Mouse (Mus musculus): Measurements from ENCODE around the gene Ndufa11.
A peak's percentile ranks its signal among the peaks of the same experiment; 100 is the strongest.

The Ndufa11 gene

DNA sequence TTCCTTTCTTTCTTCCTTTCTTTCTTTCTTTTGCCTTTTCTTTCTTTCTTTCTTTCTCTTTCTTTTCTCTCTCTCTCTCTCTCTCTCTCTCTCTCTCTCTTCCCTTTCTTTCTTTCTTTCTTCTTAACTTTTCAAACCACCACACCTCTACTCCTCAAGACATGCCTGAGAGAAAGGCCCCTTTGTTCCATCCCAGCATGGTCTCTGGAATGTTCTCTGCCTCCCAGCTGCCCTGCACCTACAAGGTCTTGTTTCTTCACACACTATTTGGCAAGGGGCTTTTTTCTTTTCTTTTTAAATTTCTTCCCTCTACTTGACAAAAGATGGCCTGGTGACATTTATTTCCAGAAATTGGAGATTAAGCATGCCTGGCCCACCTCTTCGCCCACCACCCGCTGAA is 12.1 kb downstream of the Ndufa11 start:
- Histone ChIP-seq H3K36me3 (ENCODE audit: control insufficient read depth, insufficient read depth, low read length, poor library complexity, severe bottlenecking) (no peaks in the 10 kb centered on the region), H3K27me3 (ENCODE audit: control insufficient read depth, insufficient read depth, low read length, poor library complexity, severe bottlenecking) (no peaks in the 10 kb centered on the region)
- no peak for DNase-seq (ENCODE audit: low read depth, low spot score)

DNA sequence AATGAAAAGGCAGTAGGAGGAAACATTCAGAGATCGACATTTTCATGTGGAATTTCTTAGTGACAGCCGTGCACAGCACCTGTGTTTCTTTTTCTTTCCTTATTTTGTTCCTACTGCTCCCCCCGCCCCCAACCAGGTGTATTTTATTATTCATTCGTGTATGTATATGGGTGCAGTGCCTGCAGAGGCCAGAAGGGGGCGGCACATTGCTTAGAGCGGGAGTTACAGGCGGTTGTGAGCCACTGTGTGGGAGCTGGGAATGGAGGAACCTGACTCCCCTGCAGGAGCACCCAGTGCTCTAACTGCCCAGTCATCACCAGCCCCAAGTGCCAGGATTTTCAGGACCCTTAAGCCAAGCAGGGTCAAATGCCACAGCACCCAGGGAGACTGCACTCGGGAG is 19.0 kb downstream of the Ndufa11 start:
- Histone ChIP-seq H3K36me3 (ENCODE audit: control insufficient read depth, insufficient read depth, low read length, poor library complexity, severe bottlenecking) (no peaks in the 10 kb centered on the region), H3K27me3 (ENCODE audit: control insufficient read depth, insufficient read depth, low read length, poor library complexity, severe bottlenecking) (no peaks in the 10 kb centered on the region)
- DNase-seq (ENCODE audit: low read depth, low spot score), result peak; percentile 38

DNA sequence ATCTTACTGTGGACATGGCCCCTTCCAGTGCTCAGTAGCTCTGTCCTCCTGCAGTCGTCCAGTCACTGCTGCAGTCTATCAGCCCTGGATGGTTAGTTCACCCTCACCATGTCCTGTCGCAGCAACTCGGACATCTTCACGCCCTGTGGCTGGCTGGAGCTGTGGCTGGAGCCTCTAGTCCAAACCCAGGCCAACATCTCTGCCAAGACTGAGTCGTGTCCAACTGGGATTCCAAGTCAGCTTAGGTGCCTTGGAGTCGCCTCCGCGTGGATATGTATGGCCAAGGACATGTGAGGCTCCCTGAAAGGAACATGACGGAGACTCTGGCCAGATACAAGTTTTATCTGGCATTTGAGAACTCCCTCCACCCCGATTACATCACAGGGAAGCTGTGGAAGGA is 20.7 kb downstream of the Ndufa11 start:
- H3K36me3 ChIP-seq (ENCODE audit: control insufficient read depth, insufficient read depth, low read length, poor library complexity, severe bottlenecking), result no peaks in the 10 kb centered on the region
- no peaks in the 10 kb centered on the region for H3K27me3 ChIP-seq (ENCODE audit: control insufficient read depth, insufficient read depth, low read length, poor library complexity, severe bottlenecking)
- no peak for DNase-seq (ENCODE audit: low read depth, low spot score)

DNA sequence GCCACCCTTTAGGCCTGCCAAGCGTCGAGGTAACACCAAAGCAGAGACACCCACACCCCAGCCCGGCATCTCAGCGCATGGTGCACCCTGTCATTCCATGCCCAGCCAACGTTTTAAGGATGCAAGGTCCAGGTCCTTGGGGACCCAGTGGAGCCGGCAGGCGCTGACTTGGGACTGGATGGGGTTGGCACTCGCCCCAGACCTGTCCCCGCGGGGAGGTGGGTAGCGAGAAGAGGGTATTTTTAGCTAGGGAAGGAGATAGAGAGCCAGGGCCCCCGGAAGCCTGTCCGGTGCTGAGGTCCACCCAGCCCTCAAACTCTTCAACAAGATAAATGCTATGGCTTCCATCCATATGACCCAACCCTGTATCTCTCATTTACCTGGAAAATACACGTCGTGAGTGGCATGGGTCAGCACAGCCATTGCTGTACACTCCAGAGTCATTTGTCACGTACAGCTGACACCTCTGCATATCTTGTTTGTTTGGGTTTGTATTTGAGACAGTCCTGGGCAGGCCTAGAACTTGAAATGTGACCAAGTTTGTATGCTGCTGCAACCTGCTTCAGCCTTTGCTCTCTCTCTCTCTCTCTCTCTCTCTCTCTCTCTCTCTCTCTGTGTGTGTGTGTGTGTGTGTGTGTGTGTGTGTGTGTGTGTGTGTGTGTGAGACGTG is 22.7 kb downstream of the Ndufa11 start:
- no peaks in the 10 kb centered on the region for H3K27me3 ChIP-seq (ENCODE audit: control insufficient read depth, insufficient read depth, low read length, poor library complexity, severe bottlenecking)
- no peaks in the 10 kb centered on the region for H3K36me3 ChIP-seq (ENCODE audit: control insufficient read depth, insufficient read depth, low read length, poor library complexity, severe bottlenecking)
- no peak for DNase-seq (ENCODE audit: low read depth, low spot score)

DNA sequence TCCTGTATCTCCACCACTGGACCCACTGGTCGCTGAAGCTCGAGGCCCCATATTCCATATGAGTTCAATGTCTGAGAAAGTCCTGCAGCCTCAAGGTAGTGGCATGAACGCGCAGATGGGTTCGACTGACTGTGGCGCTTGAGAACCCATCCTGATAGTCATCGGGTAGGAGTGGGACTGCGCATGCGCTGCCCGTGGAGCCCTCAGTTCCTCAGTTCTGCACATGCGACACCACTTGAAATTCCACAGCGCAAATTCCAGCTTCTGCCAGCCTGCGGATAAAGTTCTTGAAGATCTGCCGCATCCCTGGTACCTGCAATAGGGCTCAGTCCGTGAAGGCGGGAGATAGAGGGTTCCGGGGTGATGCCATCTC is 23.2 kb downstream of the Ndufa11 start:
- no peaks in the 10 kb centered on the region for H3K36me3 ChIP-seq (ENCODE audit: control insufficient read depth, insufficient read depth, low read length, poor library complexity, severe bottlenecking)
- no peak for DNase-seq (ENCODE audit: low read depth, low spot score)

DNA sequence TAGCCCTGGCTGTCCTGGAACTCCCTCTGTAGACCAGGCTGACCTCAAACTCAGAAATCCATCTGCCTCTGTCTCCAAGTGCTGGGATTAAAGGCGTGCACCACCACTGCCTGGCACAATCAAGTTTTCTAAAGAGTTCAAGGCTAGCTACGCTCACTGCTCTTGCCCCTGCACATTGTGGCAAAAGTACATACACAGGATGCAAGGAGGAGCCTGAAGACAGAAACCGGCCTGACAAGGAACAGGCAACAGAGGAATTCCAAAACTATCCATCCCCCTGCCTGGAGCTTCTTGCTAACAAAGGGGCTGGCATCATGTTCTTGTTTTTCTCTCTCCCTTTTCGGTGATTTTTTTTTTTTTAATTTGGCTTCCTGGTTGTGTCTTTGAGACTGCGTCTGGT is 26.6 kb downstream of the Ndufa11 start:
- Histone ChIP-seq H3K36me3 (ENCODE audit: control insufficient read depth, insufficient read depth, low read length, poor library complexity, severe bottlenecking) (no peaks in the 10 kb centered on the region), H3K27me3 (ENCODE audit: control insufficient read depth, insufficient read depth, low read length, poor library complexity, severe bottlenecking) (no peaks in the 10 kb centered on the region)
- no peak for DNase-seq (ENCODE audit: low read depth, low spot score)

More for the DNA sequence above, 23.2 kb downstream of the Ndufa11 start:
- no peaks in the 10 kb centered on the region for H3K27me3 ChIP-seq (ENCODE audit: control insufficient read depth, insufficient read depth, low read length, poor library complexity, severe bottlenecking)

DNA sequence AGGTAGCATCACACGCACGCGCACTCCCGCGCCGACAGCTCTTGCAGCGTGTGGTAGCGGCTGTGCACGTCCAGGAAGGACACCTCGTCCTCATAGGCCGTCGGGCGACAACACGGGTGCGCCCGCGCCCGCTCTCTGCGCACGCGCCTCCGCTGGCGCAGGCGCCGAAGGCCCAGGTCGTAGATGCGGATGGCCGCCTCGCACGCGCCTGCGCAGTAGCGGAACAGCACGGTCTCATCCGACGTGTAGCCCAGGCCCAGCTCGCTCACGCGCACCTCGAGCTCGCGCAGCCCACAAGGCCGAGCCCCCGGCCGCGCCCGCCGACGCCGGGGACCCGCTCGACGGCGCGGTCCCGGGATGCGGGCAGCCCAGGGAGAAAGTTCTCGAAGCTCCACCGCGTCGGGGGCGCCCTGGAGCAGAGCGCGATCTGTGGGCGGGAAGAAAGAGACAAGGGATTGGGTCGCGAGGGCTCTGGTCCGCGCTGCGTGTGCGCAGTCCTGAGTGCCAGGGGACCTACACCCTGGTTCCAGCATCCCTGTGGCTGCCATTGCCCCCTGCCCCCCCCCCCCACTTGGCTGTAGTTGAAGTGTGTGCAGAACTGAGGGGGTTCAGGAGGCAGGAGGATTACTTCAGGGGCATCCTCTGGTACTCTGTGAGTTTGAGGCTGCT is 34.0 kb downstream of the Ndufa11 start:
- Histone ChIP-seq H3K27me3 (ENCODE audit: control insufficient read depth, insufficient read depth, low read length, poor library complexity, severe bottlenecking) (no peaks in the 10 kb centered on the region), H3K36me3 (ENCODE audit: control insufficient read depth, insufficient read depth, low read length, poor library complexity, severe bottlenecking) (no peaks in the 10 kb centered on the region)
- peak; percentile 37 for DNase-seq (ENCODE audit: low read depth, low spot score)

DNA sequence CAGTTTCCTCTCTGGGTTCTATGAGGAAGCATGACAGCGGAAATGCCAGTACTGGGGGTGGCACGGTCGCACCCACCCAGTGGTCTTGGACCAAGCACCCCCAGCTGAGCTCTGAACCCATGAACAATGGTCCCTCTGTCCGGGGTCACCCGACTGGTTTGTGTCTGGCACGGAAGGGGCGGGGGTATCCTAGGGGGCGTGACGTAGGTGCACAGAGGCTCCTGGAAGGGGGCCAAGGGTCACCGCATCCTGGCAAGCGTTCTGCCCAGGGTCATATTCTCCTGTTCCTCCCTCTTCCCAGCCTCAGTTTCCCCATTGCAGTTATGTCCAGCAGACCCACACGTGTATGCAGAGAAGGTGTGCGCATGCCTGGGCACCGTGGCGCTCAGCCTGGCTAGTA is 35.9 kb downstream of the Ndufa11 start:
- Histone ChIP-seq H3K36me3 (ENCODE audit: control insufficient read depth, insufficient read depth, low read length, poor library complexity, severe bottlenecking) (no peaks in the 10 kb centered on the region), H3K27me3 (ENCODE audit: control insufficient read depth, insufficient read depth, low read length, poor library complexity, severe bottlenecking) (no peaks in the 10 kb centered on the region)
- DNase-seq (ENCODE audit: low read depth, low spot score), result no peak

DNA sequence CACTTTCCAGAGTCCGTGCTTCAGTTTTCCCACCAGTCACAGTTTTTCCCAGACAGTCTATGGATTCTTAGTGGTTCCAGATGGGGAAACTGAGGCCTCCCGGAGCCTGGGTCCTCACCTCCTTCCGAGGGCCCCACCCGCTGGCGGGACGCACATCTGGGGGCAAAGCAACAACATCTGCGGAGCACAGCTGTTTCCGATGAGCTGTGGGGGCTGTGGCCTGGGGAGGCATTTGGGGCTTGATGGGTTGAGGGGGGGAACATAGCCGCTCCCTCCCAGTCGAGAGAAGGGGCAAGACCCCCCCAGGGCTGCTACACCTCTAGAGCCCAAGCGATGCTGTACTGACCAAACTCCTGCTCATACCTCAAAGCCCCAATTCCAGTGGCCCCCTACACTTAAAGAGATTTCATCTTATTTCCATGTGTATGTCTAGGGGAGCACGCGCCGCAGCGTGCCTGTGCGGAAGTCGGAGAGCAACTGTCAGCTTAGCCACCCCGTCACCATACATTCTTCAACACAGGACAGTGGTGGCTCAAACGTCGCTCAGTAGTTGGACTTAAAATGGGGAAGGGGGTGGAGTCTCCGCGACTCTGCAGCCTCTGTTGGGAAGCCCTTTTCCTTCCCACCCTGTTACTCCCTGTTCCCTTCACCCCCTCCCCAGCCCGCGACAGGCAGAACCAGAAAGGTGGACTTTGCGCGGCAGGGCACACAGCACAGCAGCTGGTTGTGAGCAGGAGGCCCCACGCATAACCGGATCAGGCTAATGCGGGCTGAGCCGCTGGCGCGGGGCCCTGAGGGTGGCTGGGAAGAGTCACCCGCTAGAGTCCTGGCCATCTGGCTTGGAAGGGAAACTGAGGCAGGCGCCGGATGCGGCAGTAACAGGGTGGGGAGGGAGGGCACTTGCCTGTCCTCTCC is 37.0 kb downstream of the Ndufa11 start:
- DNase-seq (ENCODE audit: low read depth, low spot score), result no peak
- no peaks in the 10 kb centered on the region for H3K36me3 ChIP-seq (ENCODE audit: control insufficient read depth, insufficient read depth, low read length, poor library complexity, severe bottlenecking)
- H3K27me3 ChIP-seq (ENCODE audit: control insufficient read depth, insufficient read depth, low read length, poor library complexity, severe bottlenecking), result no peaks in the 10 kb centered on the region

DNA sequence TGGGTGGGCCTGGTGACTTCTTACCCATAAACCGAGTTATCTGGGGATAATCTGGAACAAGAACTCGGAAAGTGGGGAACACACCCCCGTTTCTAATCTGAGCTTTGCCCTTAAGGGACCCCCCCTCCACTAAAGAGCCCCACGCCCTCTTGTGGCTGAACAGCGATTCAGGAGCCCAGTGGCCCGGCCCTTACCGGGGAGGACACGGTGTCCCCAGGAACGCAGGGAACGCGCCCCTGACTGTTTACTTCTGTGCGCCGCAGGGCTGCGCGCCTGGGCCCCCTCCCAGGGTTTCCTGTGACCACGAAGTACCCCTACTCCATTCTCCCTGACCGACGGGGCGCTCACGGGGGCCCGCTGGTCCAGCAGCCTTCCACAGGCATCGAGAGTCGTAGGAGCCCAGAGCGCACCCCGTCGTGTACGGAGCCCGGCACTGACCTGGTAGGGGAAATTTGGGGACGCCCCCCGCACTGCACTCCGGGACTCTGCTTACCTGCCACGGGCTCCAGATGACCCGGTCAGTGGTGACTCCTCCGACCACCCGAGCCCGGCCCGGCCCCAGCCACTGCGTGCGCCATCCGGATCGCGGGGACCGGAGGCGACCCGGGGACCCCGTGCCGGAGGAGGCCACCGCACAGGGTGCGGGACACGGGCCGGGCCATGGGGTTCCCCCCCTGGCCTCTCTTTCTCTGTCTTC is 39.3 kb downstream of the Ndufa11 start:
- peak; percentile 40 for DNase-seq (ENCODE audit: low read depth, low spot score)
- Histone ChIP-seq H3K27me3 (ENCODE audit: control insufficient read depth, insufficient read depth, low read length, poor library complexity, severe bottlenecking) (no peaks in the 10 kb centered on the region), H3K36me3 (ENCODE audit: control insufficient read depth, insufficient read depth, low read length, poor library complexity, severe bottlenecking) (no peaks in the 10 kb centered on the region)

DNA sequence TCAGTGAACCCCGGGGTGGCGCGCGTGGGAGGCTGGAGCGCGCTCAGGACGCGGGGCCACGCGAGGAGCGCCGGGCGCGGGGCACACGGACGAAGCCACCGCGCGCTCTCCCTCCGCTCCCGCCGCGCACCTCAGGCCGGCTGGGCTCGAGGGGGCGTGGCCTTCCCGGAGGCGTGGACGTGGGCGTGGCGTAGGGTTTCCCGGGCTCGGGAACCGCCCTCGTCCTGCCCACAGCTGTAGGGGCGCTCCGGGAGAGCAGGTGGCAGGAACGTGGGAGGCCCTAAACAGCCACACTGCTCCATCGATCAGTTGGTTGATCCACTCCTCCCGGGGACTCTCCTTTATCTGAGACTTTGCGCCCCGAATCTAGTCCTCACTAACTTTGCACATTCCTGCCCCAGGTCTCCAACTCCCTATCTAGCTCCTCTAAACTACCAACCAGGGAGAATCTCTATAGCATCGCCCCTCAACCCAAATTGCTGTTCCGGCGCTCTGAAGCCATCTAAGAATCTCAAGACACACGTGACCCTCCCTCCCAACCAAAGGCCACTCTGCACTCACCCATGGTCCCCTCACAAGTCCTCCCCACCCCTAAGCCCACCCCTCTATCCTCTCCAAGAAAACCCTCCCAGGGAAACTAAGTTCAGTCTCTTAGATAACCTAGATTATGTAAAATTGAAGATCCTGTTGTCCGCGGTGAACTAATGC is 40.0 kb downstream of the Ndufa11 start, which contains the start of gene Nrtn:
Nrtn (minus strand) TSS at position 115 of the 708 bp plus-strand sequence.
- Histone ChIP-seq H3K36me3 (ENCODE audit: control insufficient read depth, insufficient read depth, low read length, poor library complexity, severe bottlenecking) (no peaks in the 10 kb centered on the region), H3K27me3 (ENCODE audit: control insufficient read depth, insufficient read depth, low read length, poor library complexity, severe bottlenecking) (no peaks in the 10 kb centered on the region)
- DNase-seq (ENCODE audit: low read depth, low spot score), result peak; percentile 45

DNA sequence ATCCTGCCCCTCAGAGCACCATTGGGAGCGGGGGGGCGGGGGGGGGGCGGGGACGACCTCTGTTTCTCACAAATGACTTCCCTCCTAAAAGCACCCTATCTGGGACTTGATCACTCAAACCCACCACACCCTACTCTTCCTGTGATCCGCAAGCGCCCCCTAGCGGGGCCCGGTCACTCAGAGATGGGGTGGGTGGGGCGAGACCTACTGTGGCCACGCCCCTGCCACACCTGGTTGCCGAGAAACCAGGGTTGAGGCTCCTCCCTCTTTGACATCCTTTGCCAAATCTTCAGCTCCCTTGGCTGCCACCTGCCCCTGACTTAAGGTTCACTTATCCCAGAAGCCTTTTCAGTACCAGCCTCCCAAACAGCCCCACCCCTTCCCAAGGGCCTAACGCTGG is 40.6 kb downstream of the Ndufa11 start:
- peak; percentile 82 for DNase-seq (ENCODE audit: low read depth, low spot score)
- Histone ChIP-seq H3K27me3 (ENCODE audit: control insufficient read depth, insufficient read depth, low read length, poor library complexity, severe bottlenecking) (no peaks in the 10 kb centered on the region), H3K36me3 (ENCODE audit: control insufficient read depth, insufficient read depth, low read length, poor library complexity, severe bottlenecking) (no peaks in the 10 kb centered on the region)

DNA sequence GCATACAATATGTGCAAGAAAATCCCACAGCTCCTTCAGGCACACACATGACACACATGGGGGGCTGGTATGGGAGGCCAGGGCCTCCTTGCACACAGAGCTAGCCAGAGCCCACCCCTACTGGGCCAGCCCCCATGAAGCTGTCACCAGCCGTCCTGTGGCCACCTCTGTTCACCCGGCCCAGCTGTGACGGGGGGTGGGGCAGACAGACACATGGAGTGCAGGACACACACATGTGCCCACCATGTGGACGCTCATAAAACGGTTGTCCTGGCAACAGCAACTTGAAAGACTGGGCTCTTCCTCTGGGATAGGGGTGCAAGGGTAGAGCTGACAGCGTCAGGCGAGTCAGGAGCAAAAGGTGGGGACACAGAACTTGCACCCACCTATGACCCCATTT is 41.7 kb downstream of the Ndufa11 start:
- Histone ChIP-seq H3K36me3 (ENCODE audit: control insufficient read depth, insufficient read depth, low read length, poor library complexity, severe bottlenecking) (no peaks in the 10 kb centered on the region), H3K27me3 (ENCODE audit: control insufficient read depth, insufficient read depth, low read length, poor library complexity, severe bottlenecking) (no peaks in the 10 kb centered on the region)
- no peak for DNase-seq (ENCODE audit: low read depth, low spot score)

DNA sequence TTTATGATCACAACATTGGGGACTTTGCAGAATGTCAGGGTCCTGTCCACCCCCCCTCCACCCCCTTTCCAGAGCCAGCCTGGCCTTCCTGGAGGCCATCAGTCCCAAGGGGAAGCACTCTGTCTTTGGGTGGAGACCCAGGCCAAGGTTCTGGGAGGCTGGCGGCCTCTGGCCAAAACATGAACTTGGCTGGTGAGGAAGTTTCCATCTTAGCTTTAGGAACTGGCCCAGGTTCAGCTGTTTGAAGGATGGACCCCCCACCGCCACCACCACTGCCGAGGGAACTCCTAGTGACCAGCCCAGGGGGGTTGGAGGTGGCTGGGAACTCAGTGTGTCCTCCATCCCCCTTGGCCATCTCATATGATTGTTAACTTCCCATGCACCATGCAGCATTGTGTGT is 43.5 kb downstream of the Ndufa11 start:
- Histone ChIP-seq H3K36me3 (ENCODE audit: control insufficient read depth, insufficient read depth, low read length, poor library complexity, severe bottlenecking) (no peaks in the 10 kb centered on the region), H3K27me3 (ENCODE audit: control insufficient read depth, insufficient read depth, low read length, poor library complexity, severe bottlenecking) (no peaks in the 10 kb centered on the region)
- DNase-seq (ENCODE audit: low read depth, low spot score), result no peak

Data from splenic B cell, adult 2 months (primary cell).